Mouse (Mus musculus) layer of hippocampus, adult 11-12 months (tissue): ENCODE measurements around the gene Olfml2a.

Experiments
- DNase-seq: peaks from one replicate; pipeline ENCODE4 v3.0.0; 2022; ENCODE audit warnings: low spot score

Gene Olfml2a

DNA sequence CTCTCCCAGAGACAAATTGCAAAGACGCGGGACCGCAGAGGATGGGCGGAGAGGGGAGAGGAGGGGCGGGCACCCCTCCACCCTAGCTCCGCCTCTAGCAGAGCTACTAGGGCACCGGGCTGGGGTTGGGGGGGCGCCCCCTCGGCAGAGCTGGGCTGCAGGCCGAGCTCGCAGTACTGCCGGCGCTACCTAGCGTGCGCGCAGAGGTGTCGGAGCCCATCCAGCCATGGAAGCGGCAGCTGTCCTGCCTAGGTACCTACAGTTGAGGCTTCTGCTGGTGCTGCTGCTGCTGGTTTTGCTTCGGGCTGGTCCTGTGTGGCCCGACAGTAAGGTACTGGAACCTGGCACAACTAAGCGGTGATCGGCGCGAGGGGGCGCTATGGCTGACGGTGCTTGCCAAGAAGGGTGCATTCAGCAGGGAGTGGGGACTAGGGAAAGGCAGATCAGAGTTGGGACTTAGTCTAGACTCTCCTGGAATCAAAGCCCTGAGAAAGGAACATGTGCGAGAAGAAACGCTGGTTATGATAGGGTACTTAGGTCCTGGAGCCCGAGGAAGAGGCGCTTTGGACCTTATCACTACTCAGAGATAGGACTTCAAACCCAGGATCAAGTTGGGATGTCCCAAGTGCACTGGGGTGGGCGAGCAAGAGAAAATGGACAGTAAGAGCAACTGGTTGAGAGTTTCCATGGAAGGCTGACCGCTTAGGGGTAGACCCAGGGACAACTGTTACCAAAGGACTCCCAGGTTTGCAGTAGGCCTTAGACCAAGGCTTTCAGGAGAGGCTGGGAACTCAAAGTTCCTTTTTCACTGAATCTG is at the start of gene Olfml2a:
Gene Olfml2a (plus strand): TSS at position 128 of the 817 bp plus-strand sequence.
- peak; percentile 68 for DNase-seq

GRCm38 (mm10) chr2:38902866-38903265 is 28.9 kb upstream of the Olfml2a start:
- no peak for DNase-seq

- no peak for DNase-seq
Observed at GRCm38 (mm10) chr2:38904290-38904689, 27.5 kb upstream of the Olfml2a start.

- peak; percentile 24 for DNase-seq
Observed at GRCm38 (mm10) chr2:38906097-38906496, 25.7 kb upstream of the Olfml2a start.

GRCm38 (mm10) chr2:38908604-38909003 is 23.2 kb upstream of the Olfml2a start:
- no peak for DNase-seq

DNA sequence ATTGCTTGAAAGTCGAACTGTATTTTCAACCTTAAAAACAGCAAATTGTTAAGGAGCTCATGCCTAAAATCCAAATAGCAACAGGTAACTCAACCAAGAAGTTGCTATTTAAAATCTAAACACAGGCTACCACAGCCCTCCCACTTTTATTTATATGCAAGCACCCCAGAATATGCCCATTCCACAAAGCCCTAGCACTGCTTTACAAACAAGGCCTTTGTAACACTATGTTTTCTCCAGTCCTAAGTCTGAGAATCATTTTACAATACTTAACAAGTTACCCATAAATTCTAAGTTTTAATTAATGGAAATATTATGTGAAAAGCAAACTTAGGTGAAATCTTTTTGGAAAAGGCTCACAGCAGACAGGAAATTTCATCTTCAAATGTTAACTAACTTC is 17.3 kb upstream of the Olfml2a start:
- no peak for DNase-seq

DNA sequence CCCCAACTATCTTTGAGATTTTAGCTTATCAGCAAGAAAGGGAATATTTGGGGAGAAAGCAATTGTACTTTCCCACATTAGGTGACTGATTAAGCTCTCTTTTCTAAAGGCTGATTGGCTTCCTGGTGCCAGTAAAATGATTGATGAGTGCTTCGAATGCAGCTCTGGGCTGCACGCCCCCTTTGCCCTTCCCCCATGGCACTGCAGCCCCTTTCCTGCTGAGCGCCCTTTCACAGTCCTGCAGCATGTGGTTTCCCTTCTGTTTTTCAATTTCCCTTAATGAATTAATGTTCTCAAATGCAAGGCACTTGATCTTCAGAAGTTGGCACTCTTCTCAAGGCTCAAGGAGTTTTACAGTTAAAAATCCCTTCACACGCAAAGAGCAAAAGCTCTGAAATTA is 16.8 kb upstream of the Olfml2a start:
- DNase-seq, result no peak

GRCm38 (mm10) chr2:38916947-38917691 is 14.7 kb upstream of the Olfml2a start:
- no peak for DNase-seq

- no peak for DNase-seq
Observed at GRCm38 (mm10) chr2:38921374-38921773, 10.4 kb upstream of the Olfml2a start.

GRCm38 (mm10) chr2:38923471-38923870 is 8.3 kb upstream of the Olfml2a start:
- DNase-seq, result no peak

GRCm38 (mm10) chr2:38923911-38924310 is 7.9 kb upstream of the Olfml2a start:
- no peak for DNase-seq

GRCm38 (mm10) chr2:38924571-38924970 is 7.2 kb upstream of the Olfml2a start:
- no peak for DNase-seq

DNA sequence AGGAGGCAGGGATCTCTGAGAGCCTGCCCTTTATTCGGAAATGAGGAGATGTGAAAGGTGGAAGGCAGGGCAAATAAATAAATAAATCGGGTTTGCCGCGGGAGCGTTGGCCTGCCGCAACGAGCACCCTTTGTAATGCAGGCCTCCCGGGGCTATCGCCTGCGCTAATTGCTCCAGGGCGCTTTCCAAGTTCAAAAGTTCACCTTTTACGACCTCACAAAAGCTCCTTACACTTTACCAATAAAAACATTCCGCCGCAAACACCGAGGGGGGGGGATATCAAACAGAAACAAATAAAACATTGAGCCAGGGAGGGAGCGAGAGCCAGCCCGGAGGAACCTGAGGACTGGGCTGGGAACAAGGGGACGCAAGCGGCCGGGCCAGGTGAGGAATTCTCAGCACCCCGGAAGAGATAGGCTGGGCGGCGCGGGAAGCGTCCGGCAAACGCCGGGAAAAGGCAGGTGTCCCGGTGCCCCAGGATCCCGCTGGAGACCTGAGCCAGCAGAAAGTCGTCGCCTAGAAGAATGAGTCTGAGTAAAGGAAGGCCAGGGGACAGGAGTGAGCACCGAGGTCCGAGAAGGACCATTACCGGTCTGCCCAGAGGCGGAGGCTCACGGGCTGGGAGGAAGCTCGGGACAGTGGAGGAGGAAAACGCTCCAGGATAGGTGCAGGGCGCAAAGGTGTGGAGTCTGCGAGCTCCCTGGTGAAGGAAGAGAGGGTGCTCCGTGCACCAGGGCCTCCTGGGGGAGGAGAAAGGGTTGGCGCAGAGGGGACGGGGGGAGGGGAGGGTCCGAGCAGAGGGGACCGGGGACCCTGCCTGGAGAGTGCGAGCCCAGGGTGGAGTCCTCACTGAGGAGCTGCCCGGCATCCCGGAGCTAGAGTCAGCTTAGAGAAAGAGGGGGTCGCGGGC is 6.4 kb upstream of the Olfml2a start:
- DNase-seq, result no peak

DNA sequence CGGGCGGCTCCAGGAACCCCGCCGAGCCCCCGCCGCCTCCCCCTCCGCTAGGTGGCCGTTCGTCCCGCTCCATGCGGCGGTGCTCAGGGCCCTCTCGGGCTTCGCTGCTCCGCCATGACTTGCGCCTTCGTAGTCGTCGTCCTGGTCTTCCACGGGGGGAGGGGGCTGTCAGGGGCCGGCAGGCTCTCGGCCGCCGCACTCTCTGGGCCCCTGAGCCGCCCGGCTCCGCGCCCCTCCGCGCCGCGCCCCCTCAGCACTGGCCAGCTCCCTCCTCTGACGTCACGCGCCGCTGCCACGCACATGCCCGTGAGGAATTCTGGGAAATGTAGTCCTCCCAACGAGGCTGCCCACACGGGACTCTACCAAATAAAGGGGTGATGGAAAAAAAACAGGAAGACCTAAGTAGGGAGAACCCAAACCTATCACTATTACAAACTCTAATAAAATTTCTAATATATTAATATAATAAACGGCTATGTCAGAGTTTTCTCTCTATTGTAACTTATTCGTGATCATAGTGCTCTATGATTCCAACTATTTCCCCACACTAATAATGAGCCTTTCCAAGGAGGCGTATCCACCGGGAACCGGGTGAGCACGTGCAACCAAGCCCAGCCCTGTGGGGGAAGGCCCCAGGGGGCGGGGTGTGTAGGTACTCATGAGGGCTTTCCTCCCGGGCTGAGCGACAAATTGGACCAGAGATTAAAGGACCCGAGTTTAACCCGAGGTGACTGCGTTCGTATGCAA is 5.5 kb upstream of the Olfml2a start:
- peak; percentile 96 for DNase-seq

GRCm38 (mm10) chr2:38927115-38927979 is 4.4 kb upstream of the Olfml2a start, which contains the start of gene Nr6a1:
Gene Nr6a1 (minus strand): TSS chr2:38927688.
- DNase-seq, result peak; percentile 72

- no peak for DNase-seq
Observed at GRCm38 (mm10) chr2:38930269-38930668, 1.5 kb upstream of the Olfml2a start.

DNA sequence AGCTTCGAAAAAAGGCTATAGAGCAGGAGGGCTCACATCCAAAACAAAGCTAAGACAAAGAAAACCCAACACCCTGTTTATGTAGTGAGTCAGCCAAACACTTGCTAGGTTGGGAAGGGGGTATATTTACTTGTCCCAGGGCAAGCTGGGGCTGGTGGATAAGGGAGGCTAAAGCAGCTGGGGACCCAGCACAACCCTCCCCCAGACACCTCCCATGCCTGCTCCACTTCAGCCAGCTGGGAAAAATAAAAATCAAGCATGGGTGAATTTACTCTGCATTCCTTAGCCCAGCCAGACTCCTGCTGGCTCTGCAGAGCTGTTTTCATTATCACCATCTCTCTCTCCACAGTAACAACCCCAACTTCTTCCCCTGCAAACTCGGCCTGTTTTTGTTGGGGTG is 2.2 kb downstream of the Olfml2a start:
- DNase-seq, result no peak

DNA sequence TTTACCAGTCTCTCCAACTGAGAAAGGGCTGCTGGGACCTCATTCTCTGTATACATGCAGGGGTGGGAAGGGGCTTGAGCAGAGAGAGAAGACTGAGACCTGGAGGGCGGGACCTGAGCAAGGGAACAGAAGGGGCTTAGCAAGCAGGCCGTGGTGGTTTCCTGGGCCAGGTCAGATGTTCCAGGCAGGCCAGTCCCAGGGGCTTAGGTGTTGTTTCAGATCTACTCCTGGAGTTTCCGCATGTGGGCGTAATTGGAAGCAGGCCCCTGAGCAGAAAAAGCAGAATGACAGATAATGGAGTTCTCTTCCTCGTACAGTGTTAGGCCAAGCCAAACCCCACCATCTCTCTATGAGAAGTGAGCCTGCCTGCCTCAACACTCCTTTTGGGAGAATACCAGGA is 3.2 kb downstream of the Olfml2a start:
- no peak for DNase-seq

DNA sequence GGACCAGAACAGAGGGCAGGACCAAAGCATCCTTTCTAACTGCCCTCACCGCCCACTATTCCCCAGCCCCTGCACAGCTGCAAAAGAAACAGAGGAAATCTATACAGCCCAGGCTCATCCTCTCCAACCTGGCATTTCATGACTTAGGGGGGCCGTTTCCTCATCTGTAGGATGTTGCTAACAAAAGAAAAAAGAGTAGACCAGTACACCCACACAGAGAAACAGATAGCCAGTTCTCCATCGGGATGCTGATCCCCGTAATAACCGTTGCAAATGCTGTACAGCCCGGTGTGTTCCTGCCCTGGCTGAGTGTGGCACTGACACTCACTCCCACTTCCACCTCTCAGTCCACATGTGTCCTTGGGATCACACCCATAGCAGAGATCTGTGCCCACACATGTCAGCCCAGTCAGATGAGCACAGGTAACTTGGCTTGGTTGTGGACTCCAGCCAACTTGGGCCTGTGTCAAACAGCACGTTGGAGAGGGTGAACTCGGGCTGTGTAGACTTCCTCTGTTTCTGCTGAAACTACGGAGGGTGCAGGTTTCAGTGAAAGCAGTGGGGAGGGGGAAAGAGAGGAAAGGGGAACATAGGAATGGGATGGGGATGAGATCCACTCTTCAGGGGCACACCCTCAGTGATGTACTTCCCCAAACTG is 5.1 kb downstream of the Olfml2a start:
- no peak for DNase-seq

- DNase-seq, result no peak
Observed at GRCm38 (mm10) chr2:38937396-38937795, 5.6 kb downstream of the Olfml2a start.
